Mouse (Mus musculus) lung, embryonic 16.5 days (tissue): ENCODE results near the gene Zfp82. TPM values are rescaled to one million over a fixed set of nuclear protein-coding genes. Genes with fewer than 3 reads are reported as not detected.

ENCODE experiments used
- ATAC-seq: fragments of 200-750 bp; cut with Nextera tagmentation; 2 replicates; pipeline ENCODE4 v1.8.0; 2017; ENCODE audit warnings: low read depth, mild to moderate bottlenecking, moderate library complexity
- H3K27ac ChIP-seq: fragments of 300-500 bp; sonication (generic); 2 replicates; pipeline ENCODE4 v1.5.1; 2014; ENCODE audit warnings: mild to moderate bottlenecking, control low read depth, low read length
- H3K27me3 ChIP-seq: fragments of 300-500 bp; sonication (generic); 2 replicates; pipeline ENCODE4 v1.6.1; 2014; ENCODE audit warnings: low read depth, low read length, mixed read lengths; ENCODE audit not compliant: control insufficient read depth, insufficient read depth
- H3K36me3 ChIP-seq: fragments of 300-500 bp; sonication (generic); 2 replicates; pipeline ENCODE4 v1.6.1; 2014; ENCODE audit warnings: low read length; ENCODE audit not compliant: control insufficient read depth, insufficient read depth
- H3K4me1 ChIP-seq: fragments of 300-500 bp; sonication (generic); replicated peaks from 2 replicates; pipeline ENCODE4 v1.6.1; 2014; ENCODE audit warnings: low read length, mixed read lengths; ENCODE audit not compliant: control insufficient read depth, insufficient read depth
- H3K4me2 ChIP-seq: fragments of 300-500 bp; sonication (generic); 2 replicates; pipeline ENCODE4 v1.6.1; 2014; ENCODE audit warnings: low read depth, low read length, control low read depth
- H3K4me3 ChIP-seq: fragments of 300-500 bp; sonication (generic); 2 replicates; pipeline ENCODE4 v1.5.1; 2014; ENCODE audit warnings: mild to moderate bottlenecking, low read length, control low read depth
- H3K9ac ChIP-seq: fragments of 300-500 bp; sonication (generic); 2 replicates; pipeline ENCODE4 v1.6.1; 2014; ENCODE audit warnings: low read length, control low read depth
- H3K9me3 ChIP-seq: fragments of 300-500 bp; sonication (generic); 2 replicates; pipeline ENCODE4 v1.6.1; 2016; ENCODE audit warnings: low read length; ENCODE audit not compliant: control insufficient read depth
- WGBS: fragments of 180-500 bp; shearing (Covaris S2); extraction: QIAGEN DNeasy Blood & Tissue Kit; methylation state at CpG from one replicate; pipeline ENCODE4 v1.1.7; 2014; 5-methylcytosine and 5-hydroxymethylcytosine counted together
- polyA plus RNA-seq: library from polyadenylated mRNA; unstranded; fragments of >200 nt; fragmentation: Nextera tagmentation; extraction: Ambion mirVana; gene quantifications from 2 replicates; pipeline ENCODE4 v1.2.1, GENCODE M21; 2015

The Zfp82 gene
- polyA plus RNA-seq, 1 experiment from 2014 or later: 5.0 TPM

- H3K27ac ChIP-seq: no peak overlapping the region
- H3K9ac ChIP-seq: no peak overlapping the region
- no peak overlapping the region for H3K4me2 ChIP-seq
- no peak overlapping the region for H3K4me3 ChIP-seq
- H3K9me3 ChIP-seq: no peaks in the 10 kb centered on the region
- peaks cover 7% of the 10 kb centered on the region for H3K4me1 ChIP-seq
- H3K27me3 ChIP-seq: no peaks in the 10 kb centered on the region
- WGBS: 5% methylated on average over 3 of the region's 3 CpGs
- ATAC-seq: no peak
- H3K36me3 ChIP-seq: peaks cover 9% of the 10 kb centered on the region
Measured at GRCm38 (mm10) chr7:30053591-30053990, 19.1 kb downstream of the Zfp82 start.

DNA sequence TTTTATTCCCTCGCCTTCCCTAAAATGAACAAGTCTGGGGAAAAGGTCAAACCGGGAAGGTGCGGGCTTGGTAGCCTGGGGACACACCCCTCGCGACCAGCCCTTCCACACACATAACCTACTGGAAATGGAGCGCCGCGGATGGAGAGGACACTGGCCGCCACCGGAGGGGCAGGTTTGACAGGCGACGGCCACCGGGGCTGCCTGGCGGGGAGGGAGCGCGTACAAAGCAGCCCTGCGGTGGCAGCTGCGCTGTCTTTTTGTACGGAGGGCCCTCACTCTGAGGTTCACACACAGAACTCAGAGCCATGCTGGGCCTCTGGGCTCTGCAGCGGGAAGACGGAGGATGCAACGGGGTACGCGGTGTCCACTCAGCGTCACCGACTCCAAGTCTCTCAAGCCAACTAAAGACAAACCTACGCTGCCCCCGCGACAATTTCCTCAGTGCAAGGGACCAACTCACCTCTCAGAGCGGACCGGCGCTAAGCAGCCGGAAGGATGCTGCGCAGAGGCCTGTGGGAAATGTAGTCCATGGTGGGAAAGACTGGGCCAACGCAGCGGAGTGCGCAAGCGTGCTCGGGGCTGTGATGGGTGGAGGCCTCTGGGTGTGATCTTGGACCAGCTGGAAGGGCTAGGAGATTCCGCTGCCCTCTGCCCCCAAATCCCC is 21.7 kb downstream of the Zfp82 start, which contains the start of gene Zfp14:
Zfp14 (minus strand) TSS at position 499 of the 667 bp plus-strand sequence.
- peak; percentile 99 for ATAC-seq
- Histone ChIP-seq H3K9ac (peak within 1 kb of the TSS; percentile 74), H3K27ac (peak within 1 kb of the TSS; percentile 71), H3K4me1 (peaks cover 7% of the 10 kb centered on the region), H3K36me3 (no peaks in the 10 kb centered on the region; the same call in 1 of the 2 replicates), H3K4me2 (peak within 1 kb of the TSS; percentile 72), H3K9me3 (no peaks in the 10 kb centered on the region), H3K4me3 (peak within 1 kb of the TSS; percentile 78), H3K27me3 (no peaks in the 10 kb centered on the region)
- WGBS: under 1% methylated on average over 40 of the region's 40 CpGs

- H3K4me2 ChIP-seq: no peak overlapping the region
- WGBS: 68% methylated on average over 4 of the region's 4 CpGs
- no peaks in the 10 kb centered on the region for H3K27me3 ChIP-seq
- H3K4me3 ChIP-seq: no peak overlapping the region
- no peak overlapping the region for H3K9ac ChIP-seq
- H3K9me3 ChIP-seq: no peaks in the 10 kb centered on the region
- ATAC-seq: no peak
- no peak overlapping the region for H3K27ac ChIP-seq
- peaks cover 7% of the 10 kb centered on the region for H3K4me1 ChIP-seq
- H3K36me3 ChIP-seq: no peaks in the 10 kb centered on the region
Measured at GRCm38 (mm10) chr7:30048126-30048525, 24.6 kb downstream of the Zfp82 start.

DNA sequence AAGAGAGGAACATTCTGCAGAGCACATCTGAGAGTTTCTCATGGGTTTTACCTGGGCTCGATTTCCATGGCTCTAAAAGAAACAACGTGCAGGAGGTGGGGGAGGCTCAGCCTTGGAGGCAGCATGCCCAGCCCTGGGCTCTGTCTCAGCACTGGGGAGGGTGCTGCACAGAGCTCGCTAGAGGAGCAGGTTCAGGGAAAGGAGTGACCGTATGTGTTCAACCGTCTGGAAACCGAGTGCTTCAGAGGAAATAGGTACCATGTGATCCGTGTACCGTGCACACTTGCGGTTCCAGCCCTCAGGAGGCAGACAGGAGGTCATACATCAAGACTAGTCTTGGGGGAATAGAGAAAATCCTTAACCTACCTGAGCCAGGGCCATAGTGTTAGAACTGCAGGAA is 28.3 kb downstream of the Zfp82 start:
- Histone ChIP-seq H3K9ac (no peak overlapping the region), H3K27ac (no peak overlapping the region), H3K4me1 (no peaks in the 10 kb centered on the region), H3K4me3 (no peak overlapping the region), H3K27me3 (no peaks in the 10 kb centered on the region), H3K9me3 (no peaks in the 10 kb centered on the region), H3K36me3 (no peaks in the 10 kb centered on the region), H3K4me2 (no peak overlapping the region)
- 61% methylated on average over 9 of the region's 9 CpGs for WGBS
- ATAC-seq: no peak

- Histone ChIP-seq H3K4me3 (no peak overlapping the region), H3K9me3 (no peaks in the 10 kb centered on the region), H3K4me2 (no peak overlapping the region), H3K36me3 (peaks cover 4% of the 10 kb centered on the region; the same call in 1 of the 2 replicates), H3K27ac (no peak overlapping the region), H3K4me1 (no peaks in the 10 kb centered on the region), H3K27me3 (no peaks in the 10 kb centered on the region), H3K9ac (no peak overlapping the region)
- no peak for ATAC-seq
- WGBS: 93% methylated on average over 12 of the region's 12 CpGs
Measured at GRCm38 (mm10) chr7:30034331-30034730, 38.4 kb downstream of the Zfp82 start.

DNA sequence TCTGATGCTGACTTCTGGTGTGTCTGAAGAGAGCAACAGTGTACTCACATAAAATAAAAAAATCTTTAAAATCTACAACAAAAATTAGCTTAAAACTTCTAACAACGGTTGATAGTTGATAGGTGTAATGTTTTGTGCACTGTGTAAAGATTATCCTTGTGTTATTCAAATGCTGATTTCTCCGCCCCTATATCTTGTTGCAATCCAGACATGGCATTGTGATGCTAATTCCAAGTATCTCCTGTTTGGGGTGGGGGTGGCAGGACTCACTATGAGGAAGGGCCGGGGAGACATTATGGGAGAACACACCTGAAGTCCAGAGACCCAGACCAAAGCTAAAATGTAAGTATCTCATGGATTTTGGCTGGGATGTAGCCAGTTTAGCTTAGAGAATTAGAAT is 41.3 kb downstream of the Zfp82 start:
- Histone ChIP-seq H3K36me3 (peaks cover 3% of the 10 kb centered on the region; the same call in 1 of the 2 replicates), H3K4me3 (no peak overlapping the region), H3K27ac (no peak overlapping the region), H3K4me1 (no peaks in the 10 kb centered on the region), H3K9me3 (no peaks in the 10 kb centered on the region), H3K27me3 (no peaks in the 10 kb centered on the region), H3K9ac (no peak overlapping the region), H3K4me2 (no peak overlapping the region)
- 86% methylated on average over 3 of the region's 3 CpGs for WGBS
- ATAC-seq: no peak

GRCm38 (mm10) chr7:30030677-30031076 is 42.0 kb downstream of the Zfp82 start:
- WGBS: 26% methylated on average over 6 of the region's 6 CpGs
- Histone ChIP-seq H3K36me3 (peaks cover 7% of the 10 kb centered on the region; the same call in 1 of the 2 replicates), H3K9me3 (no peaks in the 10 kb centered on the region), H3K27me3 (no peaks in the 10 kb centered on the region), H3K4me2 (no peak overlapping the region), H3K4me3 (no peak overlapping the region), H3K9ac (no peak overlapping the region), H3K27ac (no peak overlapping the region), H3K4me1 (no peaks in the 10 kb centered on the region)
- no peak for ATAC-seq

- H3K36me3 ChIP-seq: peaks cover 20% of the 10 kb centered on the region
- 82% methylated on average over 3 of the region's 3 CpGs for WGBS
- no peak overlapping the region for H3K27ac ChIP-seq
- H3K9me3 ChIP-seq: no peaks in the 10 kb centered on the region
- ATAC-seq: no peak
- no peaks in the 10 kb centered on the region for H3K27me3 ChIP-seq
- no peaks in the 10 kb centered on the region for H3K4me1 ChIP-seq
- no peak overlapping the region for H3K4me2 ChIP-seq
- no peak overlapping the region for H3K4me3 ChIP-seq
- no peak overlapping the region for H3K9ac ChIP-seq
Measured at GRCm38 (mm10) chr7:30028572-30028971, 44.1 kb downstream of the Zfp82 start.

- no peak overlapping the region for H3K27ac ChIP-seq
- no peak for ATAC-seq
- H3K9ac ChIP-seq: no peak overlapping the region
- H3K4me1 ChIP-seq: no peaks in the 10 kb centered on the region
- 65% methylated on average over 4 of the region's 4 CpGs for WGBS
- peaks cover 32% of the 10 kb centered on the region for H3K36me3 ChIP-seq
- H3K27me3 ChIP-seq: no peaks in the 10 kb centered on the region
- no peak overlapping the region for H3K4me3 ChIP-seq
- H3K9me3 ChIP-seq: no peaks in the 10 kb centered on the region
- H3K4me2 ChIP-seq: no peak overlapping the region
Measured at GRCm38 (mm10) chr7:30027331-30027730, 45.4 kb downstream of the Zfp82 start.
